ENCODE assay signal across 8 mouse cellular contexts in the genomic region with DNA sequence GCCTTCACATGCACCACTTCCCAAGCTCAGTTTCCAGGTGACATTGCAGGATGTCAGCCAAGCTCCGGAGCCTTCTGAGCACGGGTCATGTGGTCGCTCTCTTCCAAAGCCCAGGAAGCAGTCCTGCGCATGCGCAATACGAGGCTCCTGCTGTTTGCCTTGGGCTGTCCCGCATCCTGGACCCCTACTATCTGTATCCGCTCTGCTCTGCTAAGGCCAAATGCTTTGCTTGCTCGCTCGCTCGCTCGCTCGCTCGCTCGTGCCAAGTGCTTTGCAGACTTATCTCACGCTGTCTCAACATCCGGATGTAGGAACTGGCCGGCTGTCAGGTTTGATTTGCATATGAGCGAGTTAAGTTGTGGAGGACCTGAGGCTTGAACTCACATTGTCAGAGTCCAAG. TPM values are rescaled to one million over a fixed set of nuclear protein-coding genes. Genes with fewer than 3 reads are reported as not detected.
A peak's percentile ranks its signal among the peaks of the same experiment; 100 is the strongest.
DNase-seq lines count a peak whose midpoint lies in the region; ATAC-seq and TF ChIP-seq lines count a peak whose summit lies in the region.
"Had no signal": no experiment of that assay in that cellular context is flagged by ENCODE, and none has a peak within 500 bp of the region (broad histone marks: within the 10 kb centered on the region; RNA-seq: fewer than 3 reads in every experiment).

No protein-coding gene starts in this region.

- WGBS in heart, embryonic 15.5 days = 45% methylated on average over 19 of the region's 19 CpGs
- WGBS in neural tube, embryonic 15.5 days = 80% methylated on average over 19 of the region's 19 CpGs

- TF ChIP-seq POLR2A in brain, embryonic 14.5 days (IDR thresholded peaks at IDR 0.05; ENCODE audit: borderline replicate concordance, extremely low read depth, insufficient read depth, insufficient read length, poor library complexity, severe bottlenecking) = no peak

- H3K36me3 ChIP-seq in heart, embryonic 15.5 days = no peaks in the 10 kb centered on the region
- H3K36me3 ChIP-seq in neural tube, embryonic 15.5 days = no peaks in the 10 kb centered on the region

- H3K27ac ChIP-seq in heart, embryonic 15.5 days = peak overlapping the region; percentile 45; the same call in 1 of the 2 replicates
- H3K27ac ChIP-seq in neural tube, embryonic 15.5 days (replicated peaks) = no peak overlapping the region

- H3K4me3 ChIP-seq in heart, embryonic 15.5 days = no peak overlapping the region
- no peak overlapping the region for H3K4me3 ChIP-seq in neural tube, embryonic 15.5 days (replicated peaks)

- TF ChIP-seq CTCF in brain, embryonic 14.5 days (IDR thresholded peaks at IDR 0.05; ENCODE audit: borderline replicate concordance, extremely low read depth, insufficient read depth, insufficient read length) = no peak

- no peaks in the 10 kb centered on the region for H3K9me3 ChIP-seq in heart, embryonic 15.5 days (replicated peaks)
- H3K9me3 ChIP-seq in neural tube, embryonic 15.5 days (replicated peaks) = no peaks in the 10 kb centered on the region

- peak; percentile 63 for DNase-seq in left cerebral cortex, postnatal 4 days
- no peak for DNase-seq in left cerebral cortex, postnatal 25 days (ENCODE audit: low spot score in 2 of 2)
- peak; percentile 30 for DNase-seq in brain, embryonic 14.5 days (ENCODE audit: low read depth)
- no peak for DNase-seq in thymus, postnatal 10 days (ENCODE audit: low spot score in 2 of 2)
- DNase-seq in urinary bladder, adult 18-20 months (ENCODE audit: low spot score in 2 of 2) = no peak

- intact Hi-C loops in left cerebral cortex, postnatal 4 days (cut with DNase I) = no loop called here
- intact Hi-C loops in left cerebral cortex, postnatal 25 days (cut with DNase I) = no loop called here

- peak overlapping the region; percentile 16 for H3K4me2 ChIP-seq in heart, embryonic 15.5 days
- H3K4me2 ChIP-seq in neural tube, embryonic 15.5 days = peak overlapping the region; percentile 25

- peak; percentile 84 for ATAC-seq in heart, embryonic 15.5 days (replicated peaks; ENCODE audit: insufficient number of reproducible peaks, insufficient read depth, low FRiP score, low read depth)
- no peak for ATAC-seq in neural tube, embryonic 15.5 days (ENCODE audit: low FRiP score)

- H3K9ac ChIP-seq in heart, embryonic 15.5 days = no peak overlapping the region
- no peak overlapping the region for H3K9ac ChIP-seq in neural tube, embryonic 15.5 days (replicated peaks)

- peaks cover 5% of the 10 kb centered on the region; the same call in 1 of the 2 replicates for H3K4me1 ChIP-seq in heart, embryonic 15.5 days (replicated peaks)
- H3K4me1 ChIP-seq in neural tube, embryonic 15.5 days = no peaks in the 10 kb centered on the region

- no peaks in the 10 kb centered on the region for H3K27me3 ChIP-seq in heart, embryonic 15.5 days
- H3K27me3 ChIP-seq in neural tube, embryonic 15.5 days (replicated peaks) = no peaks in the 10 kb centered on the region

RNA-seq across cellular contexts. Expression of gene Iffo2, which starts 25.6 kb away (rescaled TPM):
- total RNA-seq in left cerebral cortex, postnatal 4 days (2021) = 10 to 100 TPM; 24.2 to 26.3 TPM
- 10 to 100 TPM; 15.9 to 17.2 TPM for total RNA-seq in left cerebral cortex, postnatal 25 days (2021)
- 5.6 and 11.0 TPM in 2 replicates for polyA plus RNA-seq in brain, embryonic 14.5 days (2012; rRNA removed)
- 2.4 and 3.4 TPM in 2 replicates for polyA plus RNA-seq in heart, embryonic 15.5 days (2015; fragmentation: Nextera tagmentation; extraction: Ambion mirVana)
- polyA plus RNA-seq in neural tube, embryonic 15.5 days (2015; fragmentation: Nextera tagmentation; extraction: Ambion mirVana) = 4.5 and 5.2 TPM in 2 replicates

RNA-seq across cellular contexts. Expression of gene Gm21969, which starts 47.0 kb away (rescaled TPM):
- under 1 TPM in 1 of 2 experiments, not detected in 1; 0.12 TPM for total RNA-seq in left cerebral cortex, postnatal 4 days (2021)
- not detected for total RNA-seq in left cerebral cortex, postnatal 25 days (2021)
- not detected in 2 replicates for polyA plus RNA-seq in brain, embryonic 14.5 days (2012; rRNA removed)
- polyA plus RNA-seq in heart, embryonic 15.5 days (2015; fragmentation: Nextera tagmentation; extraction: Ambion mirVana) = 0.05 TPM in 1 of 2 replicates, not detected in the other
- not detected in 2 replicates for polyA plus RNA-seq in neural tube, embryonic 15.5 days (2015; fragmentation: Nextera tagmentation; extraction: Ambion mirVana)
- total RNA-seq: hematopoietic stem cell, adult 5-6 weeks had no signal

Comparison
In these comparisons a context has a peak if more than half of its experiments do, and no peak if none do; other contexts are left out.
1. DNase-seq: peak in left cerebral cortex, postnatal 4 days (single experiment) and brain, embryonic 14.5 days (single experiment); none in left cerebral cortex, postnatal 25 days (0 of 2), thymus, postnatal 10 days (0 of 2) and urinary bladder, adult 18-20 months (0 of 2).